Mouse (Mus musculus): Measurements from ENCODE around the gene Hist2h3c1. TPM values are rescaled to one million over a fixed set of nuclear protein-coding genes. Genes with fewer than 3 reads are reported as not detected.

The Hist2h3c1 gene
- polyA plus RNA-seq, 1 experiment: not detected

DNA sequence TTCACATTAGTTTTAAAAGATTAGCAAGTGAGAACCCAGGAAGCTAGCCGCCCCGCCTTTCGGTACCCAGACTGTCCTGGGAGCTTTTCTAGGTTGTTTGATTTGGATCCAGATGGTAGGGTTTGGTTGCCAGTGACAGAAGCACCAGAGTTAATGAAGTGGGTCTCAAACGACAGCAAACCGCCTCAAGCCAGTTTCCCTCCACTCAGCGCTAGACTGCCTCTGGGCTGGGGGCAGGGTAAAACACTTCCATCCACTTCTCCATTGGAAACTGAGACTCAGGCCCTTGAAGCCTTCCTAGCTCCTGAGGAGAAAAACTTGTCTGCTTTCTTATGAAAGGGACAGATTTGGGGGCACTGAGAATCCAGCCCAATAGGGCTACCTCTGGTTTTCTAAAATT, 46.2 kb downstream of the Hist2h3c1 start:
- TF ChIP-seq CTCF (IDR thresholded peaks at IDR 0.05; ENCODE audit: insufficient read depth, low read depth, low read length) (no peak), POLR2A (IDR thresholded peaks at IDR 0.05; ENCODE audit: insufficient read depth, low read depth, low read length) (no peak)
- Histone ChIP-seq H3K4me3 (ENCODE audit: insufficient read depth, low read depth, low read length) (no peak overlapping the region), H3K27ac (ENCODE audit: insufficient read depth, low read depth, low read length) (no peak overlapping the region), H3K4me1 (ENCODE audit: control insufficient read depth, insufficient read depth, low read length) (no peaks in the 10 kb centered on the region)
- 72% methylated on average over 6 of the region's 6 CpGs for WGBS

DNA sequence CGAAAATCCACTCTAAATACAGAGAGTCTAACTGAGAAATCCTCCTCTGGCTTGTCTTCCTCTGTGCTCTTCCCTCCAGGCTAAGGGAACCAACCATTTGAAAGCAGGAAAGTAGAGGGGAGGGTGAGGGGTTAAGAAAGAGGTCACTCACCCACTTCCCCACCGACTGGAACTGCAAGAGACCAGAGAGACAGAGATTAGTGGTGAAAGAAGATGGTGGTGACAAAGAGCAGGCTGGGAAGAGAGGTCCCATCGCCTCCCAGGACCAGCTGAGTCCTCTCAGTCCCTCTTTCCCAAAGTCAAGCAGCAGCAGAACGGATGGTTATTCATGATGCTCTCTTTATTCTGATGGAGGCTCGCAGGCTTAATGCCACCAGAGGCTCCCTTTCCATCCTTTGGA, 46.9 kb downstream of the Hist2h3c1 start:
- H3K4me3 ChIP-seq (ENCODE audit: insufficient read depth, low read depth, low read length): no peak overlapping the region
- no peak overlapping the region for H3K27ac ChIP-seq (ENCODE audit: insufficient read depth, low read depth, low read length)
- H3K4me1 ChIP-seq (ENCODE audit: control insufficient read depth, insufficient read depth, low read length): no peaks in the 10 kb centered on the region
- 53% methylated on average over 5 of the region's 5 CpGs for WGBS
- TF ChIP-seq CTCF (IDR thresholded peaks at IDR 0.05; ENCODE audit: insufficient read depth, low read depth, low read length) (no peak), POLR2A (IDR thresholded peaks at IDR 0.05; ENCODE audit: insufficient read depth, low read depth, low read length) (no peak)

DNA sequence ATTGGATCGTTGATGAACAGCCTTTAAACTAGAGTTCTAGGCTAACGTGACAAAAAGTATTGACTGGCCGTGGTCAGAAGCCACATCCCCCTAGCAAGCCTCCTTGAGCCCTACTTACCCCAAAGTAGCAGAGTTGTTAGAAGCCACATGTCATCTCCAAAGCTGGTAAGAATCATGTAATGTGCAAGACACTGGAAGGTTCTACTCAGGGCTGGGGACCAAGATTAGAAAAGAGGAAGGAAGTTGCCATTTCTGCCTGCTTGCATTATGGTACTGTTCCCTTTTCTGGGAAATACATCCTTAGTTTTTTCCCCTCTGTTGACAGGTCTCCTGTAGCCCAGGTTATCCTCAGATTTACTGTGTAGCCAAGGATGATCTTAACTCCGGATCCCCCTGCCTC, 47.3 kb downstream of the Hist2h3c1 start, which contains the start of gene Fcgr1:
Gene Fcgr1 (minus strand): TSS at position 183 of the 400 bp plus-strand sequence.
- WGBS: 69% methylated on average over 4 of the region's 4 CpGs
- no peak within 1 kb of the TSS for H3K27ac ChIP-seq (ENCODE audit: insufficient read depth, low read depth, low read length)
- no peak within 1 kb of the TSS for H3K4me3 ChIP-seq (ENCODE audit: insufficient read depth, low read depth, low read length)
- no peaks in the 10 kb centered on the region for H3K4me1 ChIP-seq (ENCODE audit: control insufficient read depth, insufficient read depth, low read length)
- TF ChIP-seq CTCF (IDR thresholded peaks at IDR 0.05; ENCODE audit: insufficient read depth, low read depth, low read length) (no peak), POLR2A (IDR thresholded peaks at IDR 0.05; ENCODE audit: insufficient read depth, low read depth, low read length) (no peak)

Other genes with a start within 250 kb of the Hist2h3c1 start
- not detected in 2 replicates for gene Vps45, start 188.2 kb upstream of the Hist2h3c1 start, polyA plus RNA-seq (2012; ENCODE audit: insufficient read depth, insufficient read length, low replicate concordance, missing spikeins)
- gene Otud7b, start 142.2 kb upstream of the Hist2h3c1 start, polyA plus RNA-seq (2012; ENCODE audit: insufficient read depth, insufficient read length, low replicate concordance, missing spikeins): not detected in 2 replicates
- gene Mtmr11, start 84.7 kb upstream of the Hist2h3c1 start, polyA plus RNA-seq (2012; ENCODE audit: insufficient read depth, insufficient read length, low replicate concordance, missing spikeins): not detected in 2 replicates
- not detected in 2 replicates for gene Sf3b4, start 74.4 kb upstream of the Hist2h3c1 start, polyA plus RNA-seq (2012; ENCODE audit: insufficient read depth, insufficient read length, low replicate concordance, missing spikeins)
- gene Sv2a, start 65.5 kb upstream of the Hist2h3c1 start, polyA plus RNA-seq (2012; ENCODE audit: insufficient read depth, insufficient read length, low replicate concordance, missing spikeins): 106 TPM in 1 of 2 replicates, not detected in the other
- not detected in 2 replicates for gene Bola1, start 27.0 kb upstream of the Hist2h3c1 start, polyA plus RNA-seq (2012; ENCODE audit: insufficient read depth, insufficient read length, low replicate concordance, missing spikeins)
- gene Hist2h2ab, start 26.8 kb upstream of the Hist2h3c1 start, polyA plus RNA-seq (2012; ENCODE audit: insufficient read depth, insufficient read length, low replicate concordance, missing spikeins): not detected in 2 replicates
- gene Hist2h2ac, start 25.8 kb upstream of the Hist2h3c1 start, polyA plus RNA-seq (2012; ENCODE audit: insufficient read depth, insufficient read length, low replicate concordance, missing spikeins): not detected in 2 replicates
- not detected in 2 replicates for gene Hist2h2be, start 25.6 kb upstream of the Hist2h3c1 start, polyA plus RNA-seq (2012; ENCODE audit: insufficient read depth, insufficient read length, low replicate concordance, missing spikeins)
- gene Hist2h3c2, start 7.6 kb upstream of the Hist2h3c1 start, polyA plus RNA-seq (2012; ENCODE audit: insufficient read depth, insufficient read length, low replicate concordance, missing spikeins): not detected in 2 replicates
- gene Hist2h2aa2, start 6.4 kb upstream of the Hist2h3c1 start, polyA plus RNA-seq (2012; ENCODE audit: insufficient read depth, insufficient read length, low replicate concordance, missing spikeins): not detected in 2 replicates
- not detected in 2 replicates for gene Hist2h2aa1, start 1.2 kb upstream of the Hist2h3c1 start, polyA plus RNA-seq (2012; ENCODE audit: insufficient read depth, insufficient read length, low replicate concordance, missing spikeins)
- gene Hist2h4, start 16.6 kb downstream of the Hist2h3c1 start, polyA plus RNA-seq (2012; ENCODE audit: insufficient read depth, insufficient read length, low replicate concordance, missing spikeins): not detected in 2 replicates
- gene Hist2h3b, start 22.0 kb downstream of the Hist2h3c1 start, polyA plus RNA-seq (2012; ENCODE audit: insufficient read depth, insufficient read length, low replicate concordance, missing spikeins): not detected in 2 replicates
- gene Hist2h2bb, start 23.1 kb downstream of the Hist2h3c1 start, polyA plus RNA-seq (2012; ENCODE audit: insufficient read depth, insufficient read length, low replicate concordance, missing spikeins): not detected in 2 replicates
- gene Fcgr1, start 47.3 kb downstream of the Hist2h3c1 start, polyA plus RNA-seq (2012; ENCODE audit: insufficient read depth, insufficient read length, low replicate concordance, missing spikeins): not detected in 2 replicates
- not detected in 2 replicates for gene BC107364, start 205.6 kb downstream of the Hist2h3c1 start, polyA plus RNA-seq (2012; ENCODE audit: insufficient read depth, insufficient read length, low replicate concordance, missing spikeins)

Data from olfactory bulb, adult 2 months (tissue).